Mouse (Mus musculus): ENCODE measurements around the gene Cmss1.

The Cmss1 gene

DNA sequence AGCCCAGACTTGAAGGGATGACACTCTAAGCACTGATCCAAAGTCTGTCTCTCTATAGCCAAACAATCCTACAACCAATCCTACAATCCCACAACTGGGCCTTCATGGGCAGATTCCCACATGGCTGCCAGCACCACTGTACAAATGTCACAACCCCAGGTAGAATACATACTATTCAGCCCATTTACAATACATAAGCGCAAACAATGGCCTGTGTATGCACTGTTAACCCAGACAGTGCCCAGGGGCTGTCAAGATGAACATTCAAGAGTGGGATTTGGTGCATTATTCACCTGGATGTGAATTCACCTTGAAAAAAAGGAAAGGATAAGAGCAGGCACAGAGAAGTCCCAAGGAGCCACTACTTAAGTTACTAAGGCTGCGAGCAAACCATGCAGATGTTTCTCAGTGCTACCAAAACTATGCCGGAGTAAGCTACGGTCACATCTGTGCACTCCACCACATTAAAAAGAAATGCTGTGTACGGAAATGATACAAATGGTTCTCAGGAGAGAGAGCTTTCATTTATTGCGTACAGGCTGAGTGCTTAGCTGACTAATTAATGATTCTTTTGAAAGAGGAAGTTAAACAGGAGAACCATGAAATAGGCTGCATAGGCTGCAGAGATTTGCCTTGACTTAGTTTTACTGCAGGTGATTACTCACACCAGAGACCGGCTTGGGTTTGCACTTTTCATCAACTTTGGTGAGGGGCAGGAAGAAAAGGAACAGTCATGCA, 184.8 kb downstream of the Cmss1 start:
- DNase-seq, result no peak

DNA sequence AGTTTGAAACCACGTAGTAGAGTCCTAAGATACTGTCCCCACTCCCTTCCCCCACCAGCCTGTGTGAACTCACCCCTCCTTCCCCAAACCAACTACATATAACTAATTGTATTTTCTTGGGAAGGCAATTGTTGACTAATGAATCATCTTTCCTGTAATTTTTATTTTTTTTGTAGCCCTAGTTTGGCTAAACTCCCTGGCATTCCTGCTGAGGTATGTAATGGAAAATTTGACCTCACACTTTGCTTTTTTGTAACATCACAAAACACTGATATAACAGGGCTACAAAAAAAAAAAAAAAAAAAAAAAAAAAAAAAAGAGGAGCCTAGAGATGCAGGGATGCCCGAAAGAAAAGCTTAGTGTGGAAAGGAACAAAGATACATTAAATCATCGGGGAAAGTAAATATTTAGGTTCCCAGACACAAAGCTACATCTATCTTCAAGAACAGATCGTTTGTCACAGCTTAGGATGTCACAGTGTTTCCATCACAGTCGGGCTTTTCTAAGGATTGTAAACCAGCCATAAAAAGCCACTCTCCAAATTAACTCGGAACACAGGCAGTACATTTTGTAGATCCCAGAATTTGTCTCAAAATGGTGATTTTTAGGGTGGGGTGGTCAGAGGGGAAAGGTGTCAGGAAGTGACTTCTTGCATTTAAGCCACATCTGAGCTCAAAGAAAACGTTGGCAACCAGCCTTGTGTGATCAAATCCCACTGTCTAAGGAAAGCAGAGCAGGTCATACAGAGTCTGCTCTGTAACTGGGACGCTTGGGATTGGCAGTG, 185.7 kb downstream of the Cmss1 start:
- DNase-seq, result no peak

DNA sequence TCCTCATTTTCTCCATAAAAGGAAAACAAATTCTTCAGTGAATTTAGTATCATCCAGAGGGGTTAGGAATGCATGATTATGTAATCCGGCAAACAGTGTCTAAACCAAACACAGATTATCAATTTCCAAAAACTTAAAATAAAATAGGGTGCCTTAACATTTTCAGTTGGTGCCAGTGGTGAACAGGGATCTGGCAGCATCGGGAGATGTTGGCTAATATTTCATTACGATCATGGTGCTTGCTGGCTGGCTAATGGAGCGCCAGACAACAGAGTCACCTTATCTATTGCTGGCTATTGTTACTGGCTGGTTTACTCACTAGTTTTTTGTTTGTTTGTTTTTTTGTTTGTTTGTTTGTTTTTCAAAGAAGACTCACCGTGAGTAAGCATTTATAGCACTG, 186.8 kb downstream of the Cmss1 start:
- no peak for DNase-seq

DNA sequence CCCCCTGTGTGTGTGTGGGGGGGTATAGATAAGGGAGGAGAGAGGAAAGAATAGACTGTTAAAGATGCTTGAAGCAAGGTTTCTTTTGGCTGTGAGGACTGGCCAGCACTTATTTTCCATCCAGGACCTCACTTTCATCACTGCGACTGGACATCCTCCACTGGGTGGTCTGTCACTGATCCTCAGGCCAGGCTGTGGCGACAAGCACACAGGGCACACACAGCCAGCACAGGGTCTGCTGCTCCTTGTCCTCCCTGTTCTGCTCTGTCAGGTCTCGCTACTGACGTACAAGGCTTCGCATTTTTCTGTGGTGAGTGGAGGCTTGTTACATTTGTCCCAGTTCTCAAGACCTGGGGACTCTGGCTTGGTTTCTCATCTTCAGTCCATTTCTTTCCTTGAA, 187.3 kb downstream of the Cmss1 start:
- no peak for DNase-seq

DNA sequence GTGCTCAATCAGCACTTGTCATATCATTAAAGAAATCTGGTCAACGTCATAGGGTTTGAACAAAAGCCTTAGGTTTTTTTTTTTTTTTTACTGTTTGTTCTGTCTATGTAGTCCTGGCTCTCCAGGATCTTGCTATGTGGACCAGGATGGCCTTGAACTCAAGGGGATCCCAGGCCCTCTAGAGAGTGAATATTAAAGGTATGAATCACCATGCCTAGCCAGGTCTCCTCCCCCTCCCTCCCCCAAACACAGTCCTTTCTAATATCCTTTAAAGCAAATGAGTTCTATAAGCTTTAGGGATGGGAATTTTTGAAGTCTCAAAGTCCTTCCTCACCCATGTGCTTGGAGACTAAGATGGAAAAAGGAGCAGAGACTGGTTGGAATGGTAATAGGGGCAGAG, 188.7 kb downstream of the Cmss1 start:
- no peak for DNase-seq

DNA sequence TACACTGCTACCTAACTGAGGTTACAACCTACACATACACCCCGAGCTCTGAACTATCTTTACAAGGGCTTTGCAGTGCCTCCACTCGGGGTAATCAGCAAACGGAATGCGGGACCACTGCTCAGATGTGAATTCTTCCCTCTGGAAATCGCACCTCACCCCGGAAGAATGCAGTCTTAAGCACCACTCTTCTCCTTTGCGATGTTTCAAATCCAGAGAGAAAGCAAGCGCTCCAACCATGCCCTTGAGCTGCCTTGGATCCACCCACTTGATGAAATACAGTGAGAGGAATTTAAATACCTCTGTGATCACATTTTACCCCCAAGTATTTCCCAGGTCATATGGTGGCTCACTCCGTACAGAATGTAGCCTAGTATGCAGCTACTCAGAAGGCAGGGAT, 189.6 kb downstream of the Cmss1 start:
- no peak for DNase-seq

DNA sequence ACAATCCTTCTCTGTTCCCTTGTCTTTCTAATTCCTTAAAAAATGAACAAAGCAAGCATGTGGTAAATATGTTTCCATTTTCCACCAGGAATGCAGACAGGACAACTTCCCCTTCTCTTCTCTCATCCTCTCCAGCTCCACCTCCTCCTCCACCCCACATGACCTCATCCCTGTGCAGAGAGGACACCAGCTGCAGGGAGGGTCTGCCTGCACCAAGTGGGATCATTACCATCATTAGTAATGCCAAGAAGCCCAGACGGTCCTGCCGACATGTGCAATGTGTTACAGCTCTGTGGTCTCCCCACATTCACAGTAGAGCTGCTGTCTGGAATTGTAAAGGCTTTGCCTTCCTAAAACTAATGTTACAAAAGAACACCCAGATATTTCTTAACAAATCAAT, 190.6 kb downstream of the Cmss1 start:
- DNase-seq, result no peak

DNA sequence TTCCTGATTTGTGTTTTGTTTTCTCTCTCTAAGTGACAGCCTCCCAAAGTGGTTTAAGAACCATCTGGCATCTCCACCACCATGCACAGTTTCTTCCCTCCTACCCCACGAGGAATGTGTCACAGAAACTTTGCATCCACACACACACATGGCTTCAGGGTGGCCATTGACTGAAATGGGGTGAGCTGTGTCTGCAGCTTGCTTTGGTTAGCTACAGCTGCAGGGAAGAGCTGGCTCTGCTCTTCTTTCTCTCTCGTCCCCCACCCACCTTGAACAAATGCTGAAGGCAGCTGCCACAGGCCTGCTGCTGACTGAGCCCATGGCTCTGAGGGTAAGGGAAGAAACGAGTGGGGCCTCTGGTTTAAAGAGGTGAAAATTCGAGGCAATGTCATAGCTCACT, 193.9 kb downstream of the Cmss1 start:
- DNase-seq, result no peak

DNA sequence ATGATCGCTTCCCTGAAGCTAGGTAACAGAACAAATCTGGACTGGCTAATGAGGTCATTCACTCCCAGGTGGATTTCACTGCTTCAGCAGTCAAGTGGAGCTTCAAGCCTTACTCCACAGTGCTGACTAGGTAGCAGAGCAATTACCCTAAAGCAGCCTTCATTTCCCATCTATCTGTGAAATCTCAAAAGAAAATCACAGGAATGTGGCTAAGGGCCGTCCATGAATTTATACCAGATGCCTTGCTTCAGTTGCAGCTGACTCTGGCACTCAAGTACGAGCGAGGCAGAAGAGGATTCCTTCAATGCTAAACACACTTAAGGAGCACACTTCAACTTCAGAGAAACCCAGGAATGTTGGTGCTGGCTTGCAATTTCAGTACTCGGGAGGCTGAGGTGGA, 202.8 kb downstream of the Cmss1 start:
- DNase-seq, result no peak

DNA sequence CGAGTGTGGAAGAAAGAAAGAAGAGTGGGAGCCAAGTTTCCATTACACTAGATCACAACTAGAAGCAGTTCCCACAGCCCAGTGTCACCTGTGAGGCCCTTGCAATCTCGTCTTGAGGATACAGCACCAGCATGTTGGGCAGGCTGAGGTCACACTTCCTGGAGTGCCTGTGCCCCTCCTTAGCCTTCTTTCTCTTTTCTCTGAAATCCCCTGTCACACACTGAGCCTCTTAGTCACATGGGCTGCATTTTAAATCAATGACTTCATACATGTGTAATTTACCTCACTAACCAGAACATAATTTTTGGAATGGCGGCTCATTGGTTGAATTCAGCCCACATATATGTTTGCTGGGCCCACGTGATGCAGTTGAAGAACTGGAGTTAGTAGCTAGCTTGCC, 203.8 kb downstream of the Cmss1 start:
- DNase-seq, result no peak

DNA sequence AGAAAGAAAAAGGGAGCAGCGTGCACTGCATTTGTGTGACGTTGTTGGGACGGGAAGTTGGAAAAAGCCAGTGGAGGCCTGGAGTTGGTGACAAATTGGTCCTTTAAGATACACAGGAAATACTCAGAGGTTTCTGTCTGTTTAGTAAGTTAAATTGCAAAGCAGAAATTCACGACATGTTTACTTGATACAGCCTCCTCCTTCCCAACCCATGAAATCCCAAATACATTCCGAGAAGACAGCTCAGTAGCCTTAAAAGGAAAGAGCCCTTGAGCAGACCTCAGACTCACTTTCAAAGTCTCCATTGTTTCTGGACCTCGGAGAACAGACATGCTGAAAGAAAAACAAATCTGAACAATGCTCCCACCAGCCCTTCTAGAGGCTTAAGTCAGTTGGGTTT, 205.0 kb downstream of the Cmss1 start:
- DNase-seq, result no peak

DNA sequence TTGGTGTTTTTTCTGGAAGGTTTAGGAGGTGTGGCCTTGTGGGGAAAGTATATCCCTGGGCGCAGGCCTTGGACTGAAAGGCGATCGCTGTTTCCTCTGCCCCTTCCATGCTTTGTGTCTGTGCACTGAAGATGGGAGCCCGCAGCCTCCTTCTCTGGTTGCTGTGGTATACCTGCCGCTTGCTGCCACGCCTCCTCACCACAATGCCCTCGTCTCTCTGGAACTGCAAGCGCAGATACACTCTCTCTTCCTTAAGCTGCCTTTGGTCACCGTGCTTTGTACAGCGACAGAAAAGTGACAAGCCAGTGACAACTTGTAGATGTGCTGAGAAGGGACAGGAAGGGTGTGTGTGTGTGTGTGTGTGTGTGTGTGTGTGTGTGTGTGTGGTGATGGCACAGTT, 207.1 kb downstream of the Cmss1 start:
- DNase-seq, result no peak

DNA sequence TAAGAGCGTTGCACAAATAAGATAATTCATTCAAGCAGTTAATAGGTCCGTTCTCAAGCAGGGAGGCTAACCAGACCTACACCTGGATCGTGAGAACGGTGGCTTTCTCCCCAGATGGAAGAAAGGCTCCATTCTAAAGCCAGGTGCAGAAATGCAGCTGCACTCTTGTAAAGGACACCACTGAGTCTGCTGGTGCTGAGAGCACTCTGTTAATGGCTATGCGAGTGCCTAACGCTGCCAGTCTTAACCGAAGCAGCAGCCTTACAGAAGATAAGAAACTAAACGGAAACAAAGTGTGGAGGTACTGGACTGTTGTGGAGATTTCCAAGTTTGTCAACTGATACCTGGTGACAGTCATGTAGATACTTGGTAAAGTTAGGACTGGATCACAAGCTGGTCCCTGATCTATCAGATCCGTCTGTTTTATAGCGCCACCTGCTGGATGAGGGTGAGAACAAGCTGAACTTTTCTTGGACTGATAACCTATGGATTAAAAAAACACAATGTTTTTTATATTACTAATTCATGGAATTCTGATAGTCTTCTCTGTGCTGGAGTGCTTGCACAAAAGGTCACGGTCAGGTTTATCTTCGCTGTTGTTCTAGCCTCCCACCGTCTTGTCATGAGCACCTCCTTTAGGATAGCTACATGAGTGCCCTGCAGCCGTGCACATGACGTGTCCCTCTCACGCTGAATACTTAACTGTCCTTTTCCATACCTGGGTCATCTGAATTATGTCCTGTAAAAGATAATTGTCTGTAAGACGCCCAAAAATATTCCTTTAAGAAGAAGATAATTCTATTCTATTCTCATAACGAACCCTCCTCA, 208.1 kb downstream of the Cmss1 start:
- peak; percentile 24 for DNase-seq

DNA sequence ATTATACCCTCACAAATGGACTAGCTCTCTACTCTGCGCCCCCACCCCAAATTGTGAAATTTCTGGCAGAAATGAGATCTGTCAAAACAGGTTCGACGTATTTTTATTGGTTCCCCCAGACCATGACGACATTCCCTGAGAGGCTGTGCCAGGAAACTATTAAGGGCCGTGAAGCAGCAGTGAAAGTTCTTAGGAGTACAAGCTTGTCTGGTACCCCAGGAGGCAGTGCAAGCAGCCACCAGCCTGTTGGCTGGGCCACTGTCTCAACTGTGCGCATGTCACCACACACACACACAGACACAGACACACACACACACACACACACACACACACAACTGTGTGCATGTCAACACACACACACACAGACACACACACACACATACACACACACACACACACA, 208.8 kb downstream of the Cmss1 start:
- DNase-seq, result no peak

DNA sequence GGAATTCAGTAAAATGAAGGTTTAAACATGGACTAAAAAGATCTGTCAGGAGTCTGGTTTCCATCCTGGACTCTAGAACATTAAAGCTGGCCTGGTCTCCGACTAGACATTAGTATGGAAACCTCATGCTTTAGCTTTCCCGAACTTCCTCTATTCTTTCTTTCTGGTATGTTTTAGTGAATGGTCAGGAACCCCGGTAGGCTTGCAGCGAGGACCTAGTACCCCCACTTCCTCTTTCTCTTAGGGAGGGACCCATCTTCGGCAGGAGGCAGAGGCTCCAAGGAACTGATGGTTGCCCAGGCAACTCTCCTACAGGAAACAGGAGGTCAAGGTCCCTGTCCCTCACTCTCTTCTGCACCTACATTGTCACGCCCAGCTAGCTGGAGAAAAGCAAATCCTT, 210.4 kb downstream of the Cmss1 start:
- DNase-seq, result no peak

DNA sequence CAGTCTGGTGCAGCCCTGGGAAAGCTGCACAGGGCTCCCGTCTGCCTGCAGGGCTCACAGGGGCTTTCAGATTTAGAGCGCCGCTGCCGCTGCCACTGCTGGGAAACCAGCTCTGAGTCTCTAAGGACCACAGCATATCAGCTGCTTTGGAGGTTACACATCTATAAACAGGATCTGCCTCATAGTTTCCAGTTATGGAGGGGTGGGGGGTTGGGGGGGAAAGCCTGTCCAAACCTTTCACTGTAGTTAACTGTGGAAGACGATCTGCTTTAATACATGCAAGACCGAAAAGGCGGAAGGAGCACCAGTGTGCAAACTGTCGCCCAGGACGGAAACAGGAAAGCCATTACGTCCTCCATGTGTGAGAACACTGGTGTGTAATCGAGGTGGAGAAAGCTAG, 213.5 kb downstream of the Cmss1 start:
- no peak for DNase-seq

DNA sequence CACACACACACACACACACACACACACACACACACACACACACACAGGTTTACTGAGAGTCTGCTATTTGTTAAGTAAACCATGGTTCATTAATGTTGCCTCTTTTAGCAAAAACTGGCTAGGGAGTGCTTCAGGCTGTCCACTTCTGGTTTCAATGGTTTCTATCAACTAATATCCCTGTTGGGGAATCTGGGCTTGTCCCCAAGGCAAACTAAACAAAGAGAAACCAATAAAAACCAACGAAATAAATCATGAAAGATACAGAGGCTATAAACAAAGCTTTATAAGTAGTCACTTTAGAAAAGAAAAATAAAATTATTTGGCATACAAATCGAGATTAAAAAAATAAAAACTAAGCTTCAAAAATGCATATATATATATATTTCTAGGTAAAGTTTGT, 214.2 kb downstream of the Cmss1 start:
- DNase-seq, result no peak

DNA sequence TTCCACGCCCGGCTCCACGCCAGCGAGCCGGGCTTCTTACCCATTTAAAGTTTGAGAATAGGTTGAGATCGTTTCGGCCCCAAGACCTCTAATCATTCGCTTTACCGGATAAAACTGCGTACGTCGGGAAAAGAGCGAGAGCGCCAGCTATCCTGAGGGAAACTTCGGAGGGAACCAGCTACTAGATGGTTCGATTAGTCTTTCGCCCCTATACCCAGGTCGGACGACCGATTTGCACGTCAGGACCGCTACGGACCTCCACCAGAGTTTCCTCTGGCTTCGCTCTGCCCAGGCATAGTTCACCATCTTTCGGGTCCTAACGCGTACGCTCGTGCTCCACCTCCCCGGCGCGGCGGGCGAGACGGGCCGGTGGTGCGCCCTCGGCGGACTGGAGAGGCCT, 215.5 kb downstream of the Cmss1 start:
- DNase-seq, result peak; percentile 93

DNA sequence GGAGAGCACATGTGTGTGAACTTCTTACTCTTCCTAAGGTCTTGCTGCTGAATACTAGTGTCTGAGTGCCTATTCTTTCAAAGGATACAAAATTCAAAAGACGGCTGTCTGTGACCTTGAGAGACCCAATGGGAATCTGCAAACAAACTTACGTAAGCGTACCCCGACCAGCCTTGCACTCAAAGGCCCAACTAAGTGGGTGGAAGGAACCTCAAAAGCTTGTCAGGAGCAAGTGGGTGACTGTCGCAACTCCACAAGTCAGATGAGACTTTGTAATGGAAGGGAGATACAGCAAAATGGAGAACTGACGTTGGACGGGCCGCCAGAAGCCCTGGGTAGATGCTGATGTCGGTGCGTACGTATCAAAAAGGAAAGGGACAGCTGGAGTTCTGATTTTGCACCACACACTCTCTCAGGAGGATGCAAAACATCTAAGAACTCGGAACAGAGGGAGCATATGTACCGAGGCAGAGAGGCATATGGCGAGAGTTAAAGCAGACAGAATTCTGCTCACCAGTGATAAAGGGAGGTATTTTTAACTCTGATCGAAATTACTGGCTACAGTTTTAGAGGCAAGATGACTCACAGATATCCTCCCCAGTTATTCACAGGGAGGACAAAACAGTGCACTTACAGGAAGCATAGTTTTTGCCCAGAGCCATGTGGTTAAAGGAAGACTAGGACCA, 217.0 kb downstream of the Cmss1 start:
- no peak for DNase-seq

DNA sequence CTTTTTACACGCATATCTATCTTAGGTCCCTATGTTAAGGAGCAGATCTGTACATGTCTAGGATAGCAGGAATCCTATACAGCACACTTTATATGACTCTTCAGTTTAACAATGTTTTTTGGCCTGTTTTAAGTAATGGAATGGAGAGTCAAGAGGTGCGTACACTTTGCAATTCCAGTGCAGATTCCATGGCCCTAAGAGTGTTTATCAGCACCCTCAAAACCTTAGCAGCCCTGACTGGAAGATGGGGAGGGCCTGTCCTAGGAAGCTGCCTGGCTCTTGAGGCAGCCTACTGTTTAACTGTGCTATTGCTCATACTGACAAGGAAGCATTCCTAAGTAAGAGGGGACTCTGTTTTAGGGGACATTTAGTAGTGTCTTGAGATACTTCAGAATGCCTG, 222.4 kb downstream of the Cmss1 start:
- DNase-seq, result no peak

DNA sequence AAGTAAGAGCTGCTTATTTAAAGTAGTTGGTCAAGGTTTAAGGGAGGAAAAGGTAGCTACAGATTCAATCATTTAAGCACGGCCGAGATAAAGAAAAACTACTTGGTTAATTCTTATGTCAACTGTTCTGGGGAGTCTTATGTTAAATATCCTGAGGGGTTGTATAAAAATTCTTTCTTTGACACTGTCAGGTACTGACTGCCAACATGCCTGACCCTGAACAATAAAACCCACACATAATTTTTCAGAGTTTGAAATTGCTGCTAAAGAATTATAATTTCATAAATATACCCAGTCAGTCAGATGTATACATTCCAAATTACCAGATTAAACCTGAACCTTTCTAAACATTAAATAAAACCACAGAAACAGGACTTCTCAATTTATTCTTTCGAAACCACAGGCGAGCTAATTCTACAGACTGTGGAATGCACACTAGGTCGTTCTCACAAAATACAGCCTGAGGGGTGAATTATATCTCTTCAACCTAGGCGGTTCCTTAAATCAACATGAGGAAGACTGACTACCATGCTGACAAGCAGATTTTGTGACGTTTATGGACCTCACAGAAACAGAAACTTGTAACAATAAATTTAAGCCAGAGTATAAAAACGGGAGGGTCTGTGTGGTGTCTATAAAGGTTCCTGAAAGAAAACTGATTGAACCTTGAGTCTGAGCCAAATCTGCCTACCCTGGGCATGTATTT, 223.2 kb downstream of the Cmss1 start:
- no peak for DNase-seq

DNA sequence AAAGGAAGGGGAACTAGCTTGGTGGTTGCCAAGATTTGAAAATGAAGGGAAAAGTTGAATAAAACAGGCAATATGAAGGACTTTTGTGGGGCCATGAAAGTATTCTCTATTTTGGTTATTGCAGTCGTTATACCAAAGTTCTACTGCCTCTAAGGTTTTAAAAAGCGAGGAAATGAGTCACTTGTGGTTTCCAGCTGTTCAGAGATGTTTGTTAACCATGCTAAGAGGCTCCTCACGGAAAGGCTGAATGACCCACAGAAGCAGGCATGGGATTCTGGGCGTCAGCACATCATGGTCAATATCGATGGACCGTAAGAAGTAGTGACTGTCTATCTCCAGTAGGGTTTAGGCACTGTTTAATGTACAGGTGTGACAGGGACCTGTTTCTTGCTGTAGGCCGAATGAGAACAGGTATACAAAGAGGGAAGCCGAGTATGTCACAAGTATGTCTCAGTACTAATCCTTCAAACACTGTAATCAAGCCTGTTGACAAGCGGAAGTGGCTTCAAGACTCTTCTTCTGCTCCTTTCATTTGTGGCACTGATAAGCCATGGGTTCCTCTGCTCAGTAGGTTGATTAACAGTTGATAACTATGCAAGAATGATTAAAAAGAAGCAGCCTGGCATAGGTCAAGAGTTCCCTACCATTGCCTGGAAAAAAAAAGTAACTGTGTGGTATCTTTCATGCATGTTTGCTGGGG, 227.9 kb downstream of the Cmss1 start:
- DNase-seq, result no peak

Data from cerebellum, adult 9-11 months (tissue).